Mouse (Mus musculus) cortical plate, adult 2 months (tissue): ENCODE measurements around the gene Prcp. TPM values are rescaled to one million over a fixed set of nuclear protein-coding genes. Genes with fewer than 3 reads are reported as not detected.
"Not testable (repeated sequence)": the region's sequence is repeated elsewhere in the genome, so short reads cannot be mapped to it uniquely, and the experiment has no call there.

ENCODE experiments used
- H3K27ac ChIP-seq: fragments of 200-500 bp; 2 replicates; pipeline ENCODE4 v1.5.1; 2012; ENCODE audit warnings: low read length, control low read depth, inconsistent platforms; ENCODE audit not compliant: insufficient read depth
- H3K4me1 ChIP-seq: fragments of 200-500 bp; 2 replicates; pipeline ENCODE4 v1.6.1; 2011; ENCODE audit warnings: low read length; ENCODE audit not compliant: control insufficient read depth, insufficient read depth
- H3K4me3 ChIP-seq: fragments of 200-500 bp; 2 replicates; pipeline ENCODE4 v1.5.1; 2011; ENCODE audit warnings: mild to moderate bottlenecking, low read length, control low read depth; ENCODE audit not compliant: insufficient read depth
- CTCF ChIP-seq: fragments of 200-500 bp; IDR thresholded peaks from 2 replicates; pipeline ENCODE4 v1.5.1; 2011; ENCODE audit warnings: mild to moderate bottlenecking, control low read depth, low read length; ENCODE audit not compliant: insufficient read depth; ENCODE audit errors: extremely low read depth
- POLR2A ChIP-seq: fragments of 200-500 bp; IDR thresholded peaks from 2 replicates; pipeline ENCODE4 v1.6.1; 2011; ENCODE audit warnings: mild to moderate bottlenecking, low read length, control low read depth; ENCODE audit not compliant: insufficient read depth; ENCODE audit errors: extremely low read depth
- polyA plus RNA-seq: library from polyadenylated mRNA; depleted of rRNA; stranded (reverse); fragments of >200 nt; gene quantifications from 2 replicates; pipeline ENCODE4 v1.2.3, GENCODE M21; 2012

Prcp gene
- polyA plus RNA-seq, 1 experiment, result 11.3 TPM

DNA sequence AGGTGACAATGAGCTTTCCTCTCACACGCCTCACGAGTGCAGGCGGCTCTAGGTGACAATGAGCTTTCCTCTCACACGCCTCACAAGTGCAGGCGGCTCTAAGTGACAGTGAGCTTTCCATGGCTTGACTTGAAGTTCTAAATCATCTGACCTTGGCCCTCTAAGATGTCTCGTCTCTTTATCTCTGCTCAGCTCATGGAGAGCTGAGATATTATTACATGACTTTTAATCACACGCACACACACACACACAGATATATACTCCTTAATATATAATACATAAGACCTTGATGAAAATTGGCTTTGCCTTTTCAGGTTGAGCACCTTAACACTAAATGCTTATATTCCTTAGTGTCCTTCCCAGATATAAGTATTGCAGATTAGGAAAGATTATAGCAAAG lies 12.5 kb downstream of the Prcp start:
- no peaks in the 10 kb centered on the region for H3K4me1 ChIP-seq
- TF ChIP-seq CTCF (no peak), POLR2A (no peak)
- no peak overlapping the region for H3K27ac ChIP-seq
- H3K4me3 ChIP-seq, result no peak overlapping the region

DNA sequence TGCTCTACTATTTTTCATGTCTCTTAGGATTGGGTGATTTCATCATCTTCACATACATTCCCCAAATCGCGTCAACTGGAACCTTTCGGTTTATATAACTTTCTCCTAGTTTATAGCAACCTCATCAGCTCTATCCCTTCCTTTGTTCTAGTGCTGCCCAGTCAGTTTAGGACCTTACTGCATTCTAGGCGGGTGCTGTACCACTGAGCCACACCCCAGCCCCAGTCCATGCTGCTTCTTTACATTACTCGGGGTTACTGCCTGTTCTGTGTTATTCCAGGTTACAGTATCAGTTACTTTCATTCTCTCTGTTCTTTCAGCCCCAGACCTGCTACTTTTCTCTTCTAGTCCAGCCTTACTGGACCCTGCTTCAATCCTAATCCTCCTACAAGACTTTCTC lies 13.0 kb downstream of the Prcp start:
- Histone ChIP-seq H3K27ac (no peak overlapping the region), H3K4me1 (no peaks in the 10 kb centered on the region), H3K4me3 (no peak overlapping the region)
- no peak for TF ChIP-seq CTCF
- TF ChIP-seq POLR2A, result no peak

DNA sequence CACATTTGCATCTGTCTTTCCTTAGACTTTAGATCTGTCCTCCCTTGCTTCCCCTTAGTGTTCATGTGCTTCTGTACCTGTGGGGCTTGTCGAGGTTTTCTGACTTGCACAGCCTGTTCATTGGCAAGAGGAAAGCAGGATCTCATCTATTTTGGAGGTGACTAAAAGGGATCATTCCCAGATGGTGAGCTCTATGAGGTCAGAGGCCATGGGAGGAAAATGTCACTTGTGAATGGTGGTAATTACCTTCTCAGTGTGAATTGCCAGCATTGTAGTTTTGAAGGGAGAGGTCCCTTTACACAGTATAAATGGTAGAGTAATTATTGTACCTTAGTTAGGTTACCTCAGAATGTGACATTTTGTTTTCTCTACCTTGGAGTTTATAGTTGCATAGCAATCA lies 15.9 kb downstream of the Prcp start:
- H3K27ac ChIP-seq, result no peak overlapping the region
- no peaks in the 10 kb centered on the region for H3K4me1 ChIP-seq
- no peak for TF ChIP-seq POLR2A
- TF ChIP-seq CTCF, result no peak
- no peak overlapping the region for H3K4me3 ChIP-seq

GRCm38 (mm10) chr7:92890618-92891230 lies 16.5 kb downstream of the Prcp start:
- no peak for TF ChIP-seq CTCF
- Histone ChIP-seq H3K27ac (no peak overlapping the region), H3K4me3 (no peak overlapping the region), H3K4me1 (no peaks in the 10 kb centered on the region)

DNA sequence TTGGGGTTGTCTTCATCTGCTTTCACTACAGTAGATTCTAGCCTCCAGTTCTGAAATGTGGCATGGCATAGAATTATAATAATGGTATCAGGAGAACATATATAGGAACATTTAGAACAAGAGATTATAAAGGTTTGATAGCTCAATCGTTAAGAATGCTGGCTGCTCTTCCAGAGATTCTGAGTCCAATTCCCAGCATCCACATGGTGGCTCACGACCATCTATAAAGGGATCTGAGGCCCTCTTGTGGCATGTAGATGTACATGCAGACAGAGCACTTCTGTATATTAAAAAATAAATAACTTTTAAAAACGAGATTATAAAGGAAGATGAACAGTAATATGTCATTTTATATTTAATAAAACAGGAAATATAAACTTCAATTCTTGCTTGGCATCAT lies 19.2 kb downstream of the Prcp start:
- H3K4me1 ChIP-seq, result no peaks in the 10 kb centered on the region; the same call in 1 of the 2 replicates
- H3K4me3 ChIP-seq, result no peak overlapping the region
- no peak overlapping the region for H3K27ac ChIP-seq
- no peak for TF ChIP-seq POLR2A
- TF ChIP-seq CTCF, result 0 out of 2 replicates have a peak, but pooled peaks have one; percentile 16

- Histone ChIP-seq H3K4me1 (no peaks in the 10 kb centered on the region; the same call in 1 of the 2 replicates), H3K4me3 (no peak overlapping the region), H3K27ac (0 out of 2 replicates have a peak overlapping the region, but pooled peaks have one; percentile 30)
- TF ChIP-seq POLR2A (no peak), CTCF (no peak)
Observed at GRCm38 (mm10) chr7:92896036-92896435, 21.8 kb downstream of the Prcp start.

- H3K27ac ChIP-seq, result no peak overlapping the region
- H3K4me1 ChIP-seq, result no peaks in the 10 kb centered on the region; the same call in 1 of the 2 replicates
- no peak for TF ChIP-seq POLR2A
- TF ChIP-seq CTCF, result peak; percentile 61
- no peak overlapping the region for H3K4me3 ChIP-seq
Observed at GRCm38 (mm10) chr7:92897021-92897420, 22.8 kb downstream of the Prcp start.

- no peak overlapping the region for H3K27ac ChIP-seq
- no peak overlapping the region for H3K4me3 ChIP-seq
- TF ChIP-seq POLR2A (no peak), CTCF (peak; percentile 81)
- no peaks in the 10 kb centered on the region for H3K4me1 ChIP-seq
Observed at GRCm38 (mm10) chr7:92903360-92904038, 29.2 kb downstream of the Prcp start.

DNA sequence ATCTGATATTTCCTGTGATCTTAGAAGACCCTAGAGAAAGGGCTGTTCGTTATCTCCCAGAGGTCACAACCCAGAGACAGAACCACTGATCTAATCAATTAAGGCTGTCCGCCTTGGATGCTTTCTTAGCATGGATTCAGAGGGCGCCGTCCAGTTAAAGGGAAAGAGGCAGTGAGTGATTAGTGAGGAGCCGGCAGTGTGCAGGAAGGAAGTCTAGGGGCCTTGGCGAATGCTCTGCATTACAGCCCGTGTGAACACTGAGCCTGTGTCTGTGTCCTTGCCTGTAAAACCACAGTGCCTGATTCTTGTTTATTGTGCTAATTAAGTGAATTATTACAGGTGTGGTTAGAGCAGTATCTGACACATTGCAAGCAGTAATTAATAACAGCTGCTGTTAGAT lies 30.0 kb downstream of the Prcp start:
- not testable (repeated sequence) for H3K27ac ChIP-seq, H3K4me3 ChIP-seq, H3K4me1 ChIP-seq

GRCm38 (mm10) chr7:92920172-92920856 lies 46.0 kb downstream of the Prcp start:
- Histone ChIP-seq H3K27ac (no peak overlapping the region), H3K4me1 (no peaks in the 10 kb centered on the region), H3K4me3 (no peak overlapping the region)
- TF ChIP-seq POLR2A, result no peak
